Mouse (Mus musculus): ENCODE measurements at regions not wholly inside any gene's neighbourhood (a gene's known extent, or its start where the extent isn't known, plus 50 kb on each side); places are given as distances from the start of the nearest gene placed in this dataset.
"Not testable (repeated sequence)": the region's sequence is repeated elsewhere in the genome, so short reads cannot be mapped to it uniquely, and the experiment has no call there.

DNA sequence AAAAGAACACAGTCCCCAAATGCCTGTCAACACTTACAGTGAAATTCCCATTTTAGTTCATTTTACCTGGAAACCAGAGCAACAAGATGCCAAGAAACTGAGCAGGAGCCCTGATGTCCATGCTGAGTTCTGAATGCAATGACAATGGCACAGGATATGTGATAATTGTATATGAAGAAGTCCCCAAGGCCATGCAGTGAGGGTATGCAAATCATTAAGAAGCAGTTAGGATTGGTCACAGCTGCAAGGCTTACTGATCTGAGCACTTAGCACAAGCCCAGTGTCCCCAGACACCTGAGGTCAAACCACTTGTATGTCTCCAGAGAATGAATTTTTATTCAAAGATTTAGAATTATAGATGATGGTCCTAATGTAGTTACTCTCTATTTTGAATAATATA, 419.0 kb upstream of the Tacstd2 start:
- not testable (repeated sequence) for DNase-seq

- not testable (repeated sequence) for DNase-seq
These were observed 395.9 kb upstream of the Tacstd2 start for GRCm38 (mm10) chr6:67931499-67931898.

DNA sequence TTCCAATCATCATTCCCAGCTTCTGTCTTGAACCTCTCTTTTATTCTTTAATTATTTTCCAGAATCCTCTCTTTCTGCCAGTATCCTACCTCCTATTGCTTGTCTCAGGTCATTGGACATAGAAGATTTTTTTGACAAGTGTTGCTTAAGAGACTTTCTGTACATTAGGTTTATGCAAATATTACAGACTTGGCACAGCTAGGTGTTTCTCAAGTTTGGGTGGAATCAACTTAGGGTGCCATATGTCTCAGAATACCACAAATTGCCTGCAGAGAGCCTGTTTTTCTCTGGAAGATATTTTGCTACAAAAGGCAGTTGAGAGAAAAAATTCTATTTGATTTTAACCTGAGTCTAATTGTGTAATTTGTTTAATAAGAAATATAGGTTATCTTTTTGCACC, 386.9 kb upstream of the Tacstd2 start:
- DNase-seq, result no peak

DNA sequence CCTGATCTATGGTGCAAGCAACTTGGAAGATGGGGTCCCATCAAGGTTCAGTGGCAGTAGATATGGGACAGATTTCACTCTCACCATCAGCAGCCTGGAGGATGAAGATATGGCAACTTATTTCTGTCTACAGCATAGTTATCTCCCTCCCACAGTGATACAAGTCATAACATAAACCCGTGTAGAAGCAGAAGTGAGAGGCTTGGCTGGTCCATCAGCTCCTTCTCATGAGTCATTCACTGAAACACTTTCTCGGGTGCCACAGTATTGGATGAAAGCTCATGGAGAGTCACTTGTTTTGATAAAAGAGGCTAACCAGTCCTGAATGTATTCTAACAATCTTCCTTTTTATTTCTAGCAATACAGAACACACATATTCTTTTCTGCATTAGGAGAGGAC, 378.3 kb upstream of the Tacstd2 start:
- no peak for DNase-seq

- no peak for DNase-seq
These were observed 377.7 kb upstream of the Tacstd2 start for GRCm38 (mm10) chr6:67913309-67913708.

- no peak for DNase-seq
These were observed 360.9 kb upstream of the Tacstd2 start for GRCm38 (mm10) chr6:67896495-67896894.

- DNase-seq, result no peak
These were observed 360.3 kb upstream of the Tacstd2 start for GRCm38 (mm10) chr6:67895858-67896257.

DNA sequence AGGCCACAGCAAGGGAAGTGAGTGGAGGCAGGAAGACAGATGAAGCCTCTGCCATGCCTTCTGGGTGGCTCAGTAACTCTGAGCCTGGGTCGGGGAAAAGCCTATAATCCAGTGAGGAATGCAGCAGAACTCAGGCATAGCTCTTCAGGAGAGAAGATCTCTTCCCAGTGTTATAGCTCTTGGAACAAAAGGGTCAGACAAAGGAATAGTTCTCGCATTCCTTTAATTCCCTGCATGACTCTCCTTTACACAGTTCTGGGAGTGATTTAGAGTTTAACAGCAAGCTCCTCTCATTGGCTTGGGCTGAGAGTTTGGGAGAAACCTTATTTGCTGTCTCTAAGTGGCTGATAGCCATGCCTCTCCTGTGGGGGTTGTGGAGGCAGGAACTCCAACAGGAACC, 352.0 kb upstream of the Tacstd2 start:
- no peak for DNase-seq

DNA sequence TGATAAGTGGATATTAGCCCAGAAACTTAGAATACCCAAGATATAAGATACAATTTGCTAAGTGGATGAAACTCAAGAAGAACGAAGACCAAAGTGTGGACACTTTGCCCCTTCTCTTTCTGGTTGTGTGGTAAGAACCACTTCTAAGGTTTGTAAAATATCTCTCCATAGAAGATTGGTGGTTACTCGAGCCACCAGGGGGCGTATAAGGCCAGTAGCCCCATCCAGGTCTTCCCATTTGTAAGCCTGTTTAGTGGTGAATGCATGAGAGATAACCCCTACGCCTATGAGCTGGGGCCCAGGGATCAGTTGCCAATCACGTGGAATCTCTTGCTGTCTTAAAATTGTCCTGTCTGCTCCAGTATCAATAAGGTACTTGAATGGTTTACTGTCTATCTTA, 349.3 kb upstream of the Tacstd2 start:
- no peak for DNase-seq

DNA sequence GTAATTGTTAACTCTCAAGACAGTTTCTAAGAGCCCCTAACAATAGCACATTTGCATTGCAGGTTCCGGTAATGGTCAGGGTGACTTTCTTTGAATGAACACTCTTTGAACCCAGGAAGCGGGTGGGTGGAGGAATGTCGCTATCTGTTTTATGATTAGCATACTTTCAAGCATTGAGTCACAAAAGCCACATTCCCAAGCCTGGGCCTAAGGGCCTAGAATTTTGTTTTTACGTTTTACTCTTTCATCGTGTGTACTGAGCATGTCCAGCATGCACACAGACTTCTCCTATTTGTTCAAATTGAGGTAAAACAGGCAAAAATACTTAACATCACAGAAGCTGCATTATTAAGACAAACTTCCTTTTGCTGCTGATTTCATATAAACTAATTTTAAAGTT, 345.9 kb upstream of the Tacstd2 start:
- not testable (repeated sequence) for DNase-seq

DNA sequence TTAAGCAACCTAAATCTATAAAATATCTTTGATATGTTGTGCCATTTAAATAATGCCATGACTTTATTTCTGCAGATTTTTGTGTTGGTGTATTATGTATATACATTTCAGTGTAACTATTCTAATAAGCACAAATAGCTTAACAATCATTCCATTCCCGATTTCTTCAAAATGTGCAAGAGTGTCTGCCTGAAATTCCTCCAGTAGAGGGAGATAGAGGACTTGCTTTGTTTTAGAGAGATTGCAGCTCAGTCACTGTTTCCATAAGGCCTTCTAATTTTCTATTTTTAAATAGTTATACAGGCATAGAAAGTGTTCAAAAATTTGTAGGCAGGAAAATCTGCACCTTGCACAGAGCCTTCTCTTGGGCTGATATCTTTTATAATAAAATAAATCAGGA, 322.3 kb upstream of the Tacstd2 start:
- not testable (repeated sequence) for DNase-seq

GRCm38 (mm10) chr6:67839486-67839885, 303.9 kb upstream of the Tacstd2 start:
- DNase-seq, result not testable (repeated sequence)

GRCm38 (mm10) chr6:67812478-67812877, 276.9 kb upstream of the Tacstd2 start:
- DNase-seq, result peak; percentile 43 to 46

DNA sequence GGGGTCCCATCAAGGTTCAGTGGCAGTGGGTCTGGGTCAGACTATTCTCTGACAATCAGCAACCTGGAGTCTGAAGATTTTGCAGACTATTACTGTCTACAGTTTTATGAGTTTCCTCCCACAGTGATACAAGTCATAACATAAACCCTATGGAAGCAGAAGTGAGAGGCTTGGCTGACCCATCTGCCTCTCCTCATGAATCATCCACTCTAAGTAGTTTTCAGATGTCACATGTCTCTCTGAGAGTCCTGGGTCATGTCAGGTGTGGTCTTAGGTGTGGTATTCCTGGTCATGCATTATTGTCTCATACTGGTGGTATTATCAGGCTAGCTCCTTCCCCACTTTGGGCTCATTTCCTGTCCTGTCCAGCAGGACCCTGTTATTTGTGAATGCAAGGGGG, 255.8 kb upstream of the Tacstd2 start:
- no peak for DNase-seq

- DNase-seq, result no peak
These were observed 255.1 kb upstream of the Tacstd2 start for GRCm38 (mm10) chr6:67790742-67791141.

- DNase-seq, result no peak
These were observed 251.6 kb upstream of the Tacstd2 start for GRCm38 (mm10) chr6:67787091-67787765.

DNA sequence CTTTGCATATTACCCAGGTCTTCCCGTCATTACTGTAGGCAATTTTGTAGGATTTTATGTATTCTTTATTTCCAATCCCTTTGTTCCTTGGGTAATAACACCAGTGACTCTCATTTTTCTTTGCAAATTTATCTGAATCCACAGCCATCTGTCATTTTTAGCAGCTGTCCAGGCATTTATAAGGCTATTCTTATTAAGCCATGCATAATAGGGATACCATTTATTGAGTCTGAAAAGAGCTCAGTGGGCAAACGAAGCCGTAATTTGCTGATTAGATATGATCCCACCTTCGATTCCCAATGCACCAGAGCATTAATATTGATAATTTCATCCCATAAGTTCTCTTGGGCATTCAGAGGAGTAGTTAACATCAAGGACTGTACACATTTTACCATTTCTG, 243.3 kb upstream of the Tacstd2 start:
- DNase-seq, result no peak

GRCm38 (mm10) chr6:67754102-67754501, 218.5 kb upstream of the Tacstd2 start:
- not testable (repeated sequence) for DNase-seq

DNA sequence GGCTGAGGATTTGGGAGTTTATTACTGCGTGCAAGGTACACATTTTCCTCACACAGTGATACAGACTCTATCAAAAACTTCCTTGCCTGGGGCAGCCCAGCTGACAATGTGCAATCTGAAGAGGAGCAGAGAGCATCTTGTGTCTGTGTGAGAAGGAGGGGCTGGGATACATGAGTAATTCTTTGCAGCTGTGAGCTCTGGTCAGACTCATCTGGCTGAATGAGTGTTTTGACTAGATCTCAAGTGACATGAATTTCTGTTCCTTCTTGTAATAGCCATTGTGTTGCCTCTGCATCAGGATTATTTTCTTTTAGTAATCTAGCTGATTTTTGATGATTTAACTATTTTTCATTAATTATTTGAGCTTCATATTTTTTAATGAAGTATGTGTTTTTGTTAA, 190.0 kb upstream of the Tacstd2 start:
- no peak for DNase-seq

GRCm38 (mm10) chr6:67698952-67699351, 163.4 kb upstream of the Tacstd2 start:
- DNase-seq, result peak; percentile 35 to 50

GRCm38 (mm10) chr6:67690997-67691396, 155.4 kb upstream of the Tacstd2 start:
- not testable (repeated sequence) for DNase-seq

DNA sequence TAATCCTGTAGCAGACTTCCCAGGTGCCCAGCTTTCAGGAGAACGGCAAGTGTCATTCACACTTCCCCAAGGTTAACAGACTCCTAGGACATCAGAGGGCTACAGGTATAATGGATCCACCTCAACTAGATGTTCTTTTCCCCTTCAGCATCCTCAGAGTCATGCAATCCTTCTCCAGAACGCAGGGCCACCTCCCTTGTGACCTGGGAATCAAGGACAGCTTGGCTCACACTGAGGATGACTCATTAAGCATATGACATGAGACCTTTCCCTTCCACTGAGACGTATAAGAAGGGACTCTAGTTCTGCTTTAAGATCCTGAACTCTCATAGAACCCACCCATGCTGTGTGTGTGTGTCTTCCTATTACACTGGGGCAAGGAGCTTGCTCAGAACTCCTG, 147.5 kb upstream of the Tacstd2 start:
- not testable (repeated sequence) for DNase-seq

DNA sequence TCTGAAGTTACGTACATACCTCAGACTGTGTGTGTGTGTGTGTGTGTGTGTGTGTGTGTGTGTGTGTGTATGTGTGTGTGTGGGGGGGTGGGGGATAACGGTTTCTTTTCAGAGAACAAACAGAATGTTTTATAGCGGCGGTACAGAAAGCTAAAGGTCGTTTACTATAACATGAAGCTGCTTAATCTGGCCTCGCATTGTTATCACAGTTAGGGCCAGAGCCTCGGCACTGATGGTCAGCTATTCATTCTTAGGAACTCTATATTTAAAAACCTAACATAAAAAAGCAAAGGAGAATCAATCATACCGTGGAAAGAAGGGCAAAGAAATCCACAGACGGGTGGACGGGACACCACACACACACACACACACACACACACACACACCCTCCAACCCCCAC, 146.0 kb upstream of the Tacstd2 start:
- DNase-seq, result not testable (repeated sequence)

- not testable (repeated sequence) for DNase-seq
These were observed 143.5 kb upstream of the Tacstd2 start for GRCm38 (mm10) chr6:67679106-67679505.

GRCm38 (mm10) chr6:67674717-67675116, 139.1 kb upstream of the Tacstd2 start:
- DNase-seq, result not testable (repeated sequence)
